Mouse (Mus musculus) ES-CJ7 (cell line): ENCODE data around the gene Rsad2.
"Not testable (repeated sequence)": the region's sequence is repeated elsewhere in the genome, so short reads cannot be mapped to it uniquely, and the experiment has no call there.

Experiments used
- DNase-seq: peaks from one replicate; pipeline ENCODE4 v3.0.0; 2011; ENCODE audit warnings: low read depth, low spot score

The Rsad2 gene

DNA sequence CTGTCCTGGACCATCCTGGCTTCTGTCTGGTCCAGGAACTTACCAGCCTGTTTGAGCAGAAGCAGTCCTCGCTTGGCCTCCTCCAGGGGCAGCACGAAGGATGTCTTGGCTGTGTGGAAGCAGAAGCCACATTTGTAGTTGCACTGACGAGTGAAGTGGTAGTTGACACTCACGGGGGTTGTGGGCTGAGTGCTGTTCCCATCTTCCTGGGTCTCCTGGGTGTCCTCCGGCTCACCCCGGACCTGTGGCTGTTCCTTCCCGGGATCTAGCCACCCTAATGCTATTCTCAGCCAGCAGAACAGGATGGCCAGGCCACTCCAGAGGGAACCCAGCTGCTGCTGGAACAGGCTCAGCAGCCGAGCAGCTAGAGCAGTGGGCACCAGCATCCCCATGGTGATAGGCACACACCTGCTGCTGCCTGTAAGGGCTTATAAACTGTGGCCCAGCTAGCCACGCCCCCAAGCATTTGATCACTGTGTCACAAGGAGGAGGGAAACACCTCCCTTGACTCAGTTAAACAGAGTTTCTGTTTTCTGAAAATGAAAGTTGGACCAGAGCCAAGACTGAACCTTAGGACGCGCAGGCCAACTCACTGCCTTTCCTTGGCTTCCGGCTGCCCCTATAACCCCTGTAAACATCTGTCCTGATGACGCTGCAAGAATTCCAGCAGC, at the start of gene Rsad2:
Gene Rsad2 (minus strand): TSS at position 425 of the 671 bp plus-strand sequence.
- DNase-seq: peak; percentile 3

DNA sequence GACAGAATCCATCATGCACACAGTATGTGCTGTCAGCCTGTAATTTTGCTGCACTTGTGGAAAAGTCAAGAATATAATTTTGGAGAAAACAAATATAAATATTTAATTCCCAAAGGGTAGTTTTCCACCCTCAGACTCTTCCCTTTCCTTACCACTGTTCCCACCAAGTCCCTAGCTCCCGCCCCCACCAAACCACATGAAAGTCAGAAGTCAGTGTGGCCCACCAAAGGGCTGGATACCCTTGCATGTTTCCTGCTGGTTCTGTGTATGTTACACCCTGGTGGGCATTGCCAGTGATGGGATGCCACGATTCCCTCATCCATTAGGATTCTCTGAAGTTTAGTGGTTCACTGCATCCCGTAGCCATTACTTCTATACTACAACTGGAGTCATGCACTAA, 44.8 kb upstream of the Rsad2 start:
- no peak for DNase-seq

DNA sequence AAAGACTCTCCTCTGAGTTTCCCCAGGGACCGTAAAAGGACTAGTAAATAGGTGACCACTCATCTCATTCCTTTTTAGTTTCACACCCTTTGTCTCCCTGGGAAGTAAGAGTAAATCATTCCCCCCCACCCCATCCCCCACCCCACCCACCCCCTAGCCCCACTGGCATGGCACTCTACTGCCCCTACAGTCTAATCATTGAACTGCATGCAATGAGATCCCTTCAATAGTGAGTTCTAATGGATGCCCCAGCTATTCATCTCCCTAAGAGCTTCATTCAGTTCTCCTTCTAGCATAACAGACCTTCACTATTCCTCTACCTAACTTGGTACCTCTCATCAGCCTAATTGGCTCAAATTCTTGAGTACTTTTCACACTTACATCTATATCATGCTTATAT, 33.7 kb upstream of the Rsad2 start:
- DNase-seq: peak; percentile 13

DNA sequence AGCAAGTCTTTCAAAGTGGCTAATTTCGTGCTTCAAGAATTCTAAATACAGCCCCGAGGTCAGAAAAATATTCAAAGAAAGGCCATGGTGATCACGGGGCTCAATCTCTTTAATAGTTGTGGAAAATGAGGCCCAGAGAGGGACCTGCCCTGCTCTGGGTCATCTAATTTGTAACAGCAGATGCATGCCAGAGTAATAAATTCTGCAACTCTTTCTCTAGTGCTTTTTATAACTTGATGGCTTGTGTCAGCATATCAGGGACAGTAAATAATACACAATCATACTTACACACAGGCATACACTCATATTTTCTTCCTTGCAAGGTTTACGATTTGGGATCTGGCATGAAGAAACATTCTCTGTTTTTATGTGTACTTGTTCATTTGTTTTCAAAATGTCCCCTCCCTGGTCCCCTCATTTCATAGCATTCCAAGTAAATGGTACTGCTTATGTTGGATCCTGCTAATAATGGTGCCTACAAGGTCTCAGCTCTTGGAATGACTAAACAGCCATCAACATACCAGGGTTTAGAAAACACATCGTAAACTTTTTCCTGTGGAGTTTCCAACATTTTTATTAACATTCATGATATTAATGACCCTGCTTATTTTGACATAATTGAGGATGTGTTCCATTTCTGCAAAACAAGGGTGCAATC, 32.5 kb upstream of the Rsad2 start:
- DNase-seq: no peak

DNA sequence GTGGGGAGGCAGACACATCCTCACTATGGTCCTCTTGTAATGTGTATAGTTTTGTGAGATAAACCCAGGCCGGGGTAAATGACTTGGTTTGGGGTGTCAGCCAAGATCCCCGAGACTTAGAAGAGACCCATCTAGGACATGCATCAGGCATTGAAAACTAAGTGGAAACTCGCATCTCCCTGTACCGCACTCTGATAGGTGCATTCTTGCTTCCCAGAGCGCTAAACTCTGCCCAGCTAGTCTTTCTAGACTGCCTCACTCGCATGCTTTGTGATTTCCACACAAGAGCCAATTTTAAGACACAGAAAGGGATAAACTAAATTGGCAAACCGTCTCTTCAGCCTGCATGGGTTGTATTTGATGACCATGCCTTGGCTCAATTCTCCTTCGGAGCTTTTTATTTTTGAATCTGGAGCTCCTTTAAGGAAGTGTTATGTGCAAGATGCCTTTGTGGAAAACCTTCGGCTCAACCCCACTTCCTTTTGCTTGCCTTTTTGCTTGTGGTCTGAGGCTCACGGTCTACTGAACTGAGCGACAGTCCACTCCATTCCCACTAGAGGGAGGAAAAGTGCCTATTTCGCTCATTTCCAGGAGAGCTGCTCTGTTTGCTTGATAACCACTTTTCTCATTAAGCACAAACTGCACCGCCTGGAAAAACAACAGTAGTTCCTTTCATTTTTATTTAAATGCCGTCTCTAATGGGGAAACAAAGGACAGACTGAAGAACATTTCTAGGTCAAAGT, 31.8 kb upstream of the Rsad2 start:
- DNase-seq: peak; percentile 49

DNA sequence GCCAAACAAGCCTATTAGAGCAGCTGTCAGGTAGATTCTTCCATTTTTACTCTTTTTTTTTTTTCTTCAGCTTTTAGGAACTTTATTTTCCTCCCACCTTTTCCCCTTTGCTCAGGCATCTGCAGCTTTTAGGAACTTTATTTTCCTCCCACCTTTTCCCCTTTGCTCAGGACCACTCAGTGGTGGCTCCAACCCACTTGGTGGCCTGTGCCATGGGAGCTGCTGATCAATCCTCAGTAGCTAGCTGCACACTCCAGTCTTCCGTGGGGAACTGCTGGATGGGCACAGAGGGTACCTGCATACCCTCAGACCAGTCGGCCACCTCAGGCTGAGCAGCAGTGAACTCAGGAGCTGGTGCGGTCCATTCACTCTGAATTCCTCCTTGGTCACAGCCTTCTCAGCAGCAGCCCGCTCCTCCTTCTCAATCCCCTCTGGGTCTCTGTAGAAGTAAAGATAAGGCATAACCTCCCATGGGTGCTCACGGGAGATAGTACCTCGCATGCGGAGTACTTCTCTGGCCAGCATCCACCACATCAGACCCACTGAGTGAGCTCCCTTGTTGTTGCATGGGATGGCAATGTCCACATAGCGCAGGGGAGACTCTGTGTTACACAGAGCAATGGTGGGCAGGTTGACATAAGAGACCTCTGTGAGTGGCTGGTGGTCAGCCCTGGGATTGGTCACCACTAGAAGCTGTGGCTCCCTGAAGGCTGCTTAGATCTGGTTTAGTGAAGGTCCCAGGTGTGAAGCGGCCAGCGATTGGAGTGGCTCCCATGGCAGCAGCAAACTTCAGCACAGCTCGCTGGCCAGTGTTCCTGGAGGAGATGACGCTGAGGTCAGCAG, 29.7 kb upstream of the Rsad2 start:
- not testable (repeated sequence) for DNase-seq

DNA sequence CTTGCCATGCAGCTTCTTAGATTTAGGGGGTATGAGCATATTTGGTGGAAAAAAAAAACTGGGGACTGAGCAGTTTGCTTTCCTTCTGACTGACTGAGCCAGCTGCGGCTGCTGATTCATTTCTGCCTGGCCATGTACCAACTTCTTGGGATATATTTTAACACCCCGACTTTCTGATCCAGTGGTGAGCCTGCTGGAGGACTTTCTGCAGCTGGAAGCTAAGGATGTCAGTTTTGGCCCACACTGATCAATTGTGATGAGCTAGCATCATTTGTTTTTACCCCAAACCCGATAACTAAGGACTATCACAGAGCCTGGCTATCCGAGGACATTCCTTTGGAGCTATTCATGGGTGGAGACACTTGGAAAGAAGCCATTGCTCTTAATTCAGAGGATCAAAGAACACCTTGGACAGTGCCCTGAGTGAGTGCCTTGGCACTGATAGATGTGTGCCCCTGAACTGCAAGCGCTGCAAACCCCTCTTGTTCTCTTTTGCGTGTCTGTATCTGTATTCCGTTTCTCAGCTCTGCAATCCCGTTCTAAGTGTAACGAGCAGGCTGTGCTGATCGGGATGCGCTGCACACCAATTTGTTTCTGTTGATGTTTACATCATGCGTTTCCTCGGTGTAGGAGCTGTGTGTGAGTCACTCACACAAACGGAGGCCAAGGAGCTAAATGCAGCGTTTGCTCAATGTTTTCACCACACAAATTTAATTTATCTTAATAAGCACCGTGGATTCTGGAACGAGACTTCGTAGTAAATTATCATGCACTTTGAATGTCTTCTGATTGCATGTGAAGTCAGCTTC, 22.1 kb upstream of the Rsad2 start:
- DNase-seq: no peak

DNA sequence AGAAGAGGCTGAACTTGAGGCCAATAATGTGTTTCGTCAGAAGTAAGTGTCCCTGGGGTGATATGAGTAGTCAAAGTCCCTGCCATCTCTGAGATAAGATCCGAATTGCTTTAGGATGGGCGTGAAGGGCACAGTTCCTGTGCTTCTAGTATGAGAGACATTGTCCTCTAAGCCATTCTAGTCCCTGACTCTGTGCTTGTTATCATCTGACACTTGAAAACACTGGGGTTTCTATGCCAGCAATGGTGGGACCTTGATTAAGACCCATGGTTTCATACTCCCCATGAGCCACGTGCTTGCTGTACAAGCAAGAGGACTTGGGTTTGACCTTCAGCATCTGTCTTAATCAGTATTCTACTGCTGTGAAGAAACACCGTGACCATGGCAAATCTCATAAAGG, 20.9 kb upstream of the Rsad2 start:
- DNase-seq: no peak

DNA sequence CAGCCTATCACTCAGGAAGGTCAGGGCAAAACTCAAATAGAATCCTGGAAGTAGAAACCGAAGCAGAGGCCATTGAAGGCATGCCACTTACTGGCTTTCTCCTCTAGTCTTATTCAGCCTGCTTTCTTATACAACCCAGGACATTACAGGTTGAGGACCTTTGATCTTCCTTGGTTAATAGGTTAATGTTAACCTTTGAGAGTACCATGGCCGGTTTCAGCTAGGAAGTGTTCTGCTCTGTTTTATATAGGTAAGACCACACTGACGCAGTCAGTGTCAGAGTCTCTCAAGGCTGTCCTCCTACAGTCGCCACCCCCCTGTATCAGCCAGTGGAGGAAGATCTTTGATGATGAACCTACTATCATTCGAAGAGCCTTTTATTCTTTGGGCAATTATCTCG, 17.5 kb upstream of the Rsad2 start:
- DNase-seq: no peak

DNA sequence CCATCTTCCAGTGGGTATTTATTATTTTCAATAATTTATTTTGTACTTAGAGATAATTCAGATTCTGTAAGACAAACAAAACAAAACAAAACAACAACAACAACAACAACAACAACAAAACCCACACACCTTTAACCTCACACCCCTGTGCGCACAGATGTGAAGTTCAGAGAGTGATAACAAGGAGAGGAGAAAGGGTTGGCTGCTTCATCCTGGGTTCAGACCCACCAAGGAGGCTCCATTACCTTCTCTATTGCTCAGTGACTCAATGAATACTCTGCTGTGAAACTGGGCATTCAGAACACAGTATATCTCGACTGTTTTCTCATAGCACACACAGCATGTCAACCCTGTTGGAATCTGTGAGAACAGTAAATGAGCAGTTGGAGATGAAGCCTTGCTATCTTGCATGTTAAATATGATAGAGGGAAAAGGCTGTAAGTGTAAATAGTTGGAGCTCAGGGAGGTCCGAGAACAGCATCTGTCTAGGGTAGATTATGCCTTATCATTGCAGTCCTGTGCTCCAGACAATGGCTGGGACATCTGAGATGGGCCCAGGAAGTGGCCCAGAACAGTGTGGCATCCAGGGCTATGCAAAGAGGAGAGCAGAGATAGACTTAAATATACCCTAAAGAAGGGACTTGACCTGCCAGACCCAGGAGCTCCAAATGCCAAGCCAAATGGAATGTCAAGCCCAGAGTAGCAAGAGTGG, 16.7 kb upstream of the Rsad2 start:
- no peak for DNase-seq

DNA sequence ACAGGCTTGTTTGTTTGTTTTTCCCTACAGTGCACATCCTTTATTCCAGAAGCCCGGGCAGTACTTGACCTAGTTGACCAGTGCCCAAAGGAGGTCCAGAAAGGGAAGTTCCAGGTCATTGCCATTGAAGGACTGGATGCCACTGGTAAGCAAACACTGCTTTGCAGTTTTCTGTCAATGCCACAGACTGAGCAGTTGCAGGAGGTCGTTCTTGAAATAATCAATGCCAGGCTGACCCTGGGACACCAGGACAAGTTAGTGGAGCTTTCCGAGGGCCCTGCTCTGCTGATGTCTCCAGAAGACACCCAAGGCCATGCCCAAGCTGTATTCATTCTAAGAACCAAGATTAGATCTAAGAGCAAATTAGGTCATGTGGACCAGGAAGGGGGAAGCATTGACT, 15.1 kb upstream of the Rsad2 start:
- no peak for DNase-seq

DNA sequence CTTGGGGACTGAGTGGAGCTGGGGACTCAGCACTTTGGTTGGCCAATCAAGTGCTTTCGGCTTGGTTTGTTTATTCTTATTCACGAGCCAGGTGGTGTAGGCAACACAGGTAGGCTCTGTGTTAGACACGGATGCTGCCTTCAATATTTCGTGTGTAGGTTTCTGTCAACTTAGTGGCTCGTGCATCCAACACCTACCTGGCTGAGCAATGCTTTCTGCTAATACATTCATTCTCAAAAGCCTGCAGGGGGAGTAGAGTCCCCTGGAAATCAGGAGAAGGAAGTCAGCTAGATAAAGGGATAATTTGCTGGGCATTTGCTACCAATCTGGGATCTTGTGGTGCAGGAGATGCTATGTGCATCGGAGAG, 13.8 kb upstream of the Rsad2 start:
- DNase-seq: peak; percentile 4

DNA sequence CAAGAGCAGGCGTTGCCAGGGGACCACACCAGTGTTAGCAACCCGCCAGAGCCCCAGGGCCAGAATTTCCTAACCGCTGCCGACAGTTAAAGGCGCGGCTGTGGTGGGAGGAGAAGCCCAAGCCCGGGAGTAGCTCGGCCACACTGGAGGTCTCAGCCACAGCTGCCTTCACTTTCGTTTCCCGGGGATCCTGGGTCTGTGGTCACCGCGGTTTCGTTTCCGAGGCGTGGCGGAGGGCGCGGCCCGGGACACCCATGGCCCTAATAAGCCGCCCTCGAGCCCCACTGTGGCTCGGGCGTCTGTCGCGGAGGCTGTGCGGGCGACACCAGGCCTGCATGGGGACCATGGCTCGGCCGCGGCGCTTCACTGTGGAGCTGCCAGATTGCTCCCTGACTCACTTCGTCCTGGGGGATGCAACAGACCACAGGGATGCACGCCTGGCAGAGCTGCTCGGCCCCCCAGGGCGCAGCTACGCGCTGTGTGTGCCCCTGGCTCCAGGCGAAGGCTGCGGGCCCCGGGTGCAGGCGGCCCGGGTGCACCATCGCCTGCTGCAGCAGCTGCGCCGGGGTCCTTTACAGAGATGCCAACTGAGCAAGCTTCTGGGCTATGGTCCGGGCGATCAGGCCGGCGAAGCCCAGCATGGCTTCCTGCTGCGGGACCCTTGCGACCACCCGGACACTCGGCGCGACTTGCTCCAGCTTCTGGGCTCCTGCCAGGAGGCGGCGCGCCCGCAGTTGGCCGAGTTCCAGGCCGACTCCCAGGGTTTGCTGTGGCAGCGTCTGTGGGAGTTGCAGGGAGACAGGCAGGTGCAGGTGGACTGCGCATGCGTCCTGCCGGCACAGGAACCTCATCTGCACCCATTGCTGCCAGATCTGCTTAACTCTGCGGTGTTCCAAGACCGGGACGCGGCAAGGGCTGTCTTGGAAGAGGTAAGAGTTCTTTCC, 13.1 kb upstream of the Rsad2 start, which contains the start of gene Cmpk2:
Gene Cmpk2 (plus strand): TSS at position 107 of the 944 bp plus-strand sequence.
- peak; percentile 83 for DNase-seq

DNA sequence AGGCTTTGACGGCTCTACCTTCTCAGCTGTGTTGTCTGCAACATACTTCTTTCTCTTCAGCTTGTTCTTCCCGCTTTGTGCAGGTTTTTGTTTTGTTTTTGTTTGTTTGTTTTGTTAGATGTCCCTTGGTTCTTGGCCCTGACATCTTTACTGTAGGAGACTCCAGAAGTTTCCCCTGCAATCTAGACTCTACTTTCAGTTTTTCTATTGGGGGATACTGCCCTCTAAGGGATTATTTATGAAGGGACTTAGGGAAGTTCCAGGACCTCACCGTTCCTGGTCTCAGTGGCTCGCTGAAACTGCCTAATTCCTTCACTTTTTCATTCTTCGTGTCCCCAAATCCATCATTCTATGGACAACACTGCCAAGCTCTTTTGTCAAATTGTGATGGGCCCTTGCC, 9.3 kb upstream of the Rsad2 start:
- no peak for DNase-seq

DNA sequence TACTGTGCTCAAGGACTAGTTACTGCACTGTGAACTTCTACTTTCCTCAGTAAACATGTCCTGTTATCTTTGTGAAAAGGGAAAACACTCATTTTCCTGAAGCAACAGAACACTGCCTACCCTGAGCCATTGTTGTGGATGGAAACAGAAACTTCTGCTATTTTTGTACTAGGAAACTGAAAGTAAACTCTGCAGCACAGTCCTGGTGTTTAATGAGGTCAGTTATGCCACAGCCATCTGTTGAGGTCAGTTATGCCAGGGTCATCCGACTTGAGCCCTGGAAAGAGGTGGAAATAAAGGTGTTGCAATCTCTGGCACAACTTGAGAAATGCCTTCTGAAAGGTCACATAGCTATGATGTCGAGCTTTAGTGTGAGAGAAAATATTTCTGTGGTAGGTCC, 3.8 kb upstream of the Rsad2 start:
- no peak for DNase-seq

DNA sequence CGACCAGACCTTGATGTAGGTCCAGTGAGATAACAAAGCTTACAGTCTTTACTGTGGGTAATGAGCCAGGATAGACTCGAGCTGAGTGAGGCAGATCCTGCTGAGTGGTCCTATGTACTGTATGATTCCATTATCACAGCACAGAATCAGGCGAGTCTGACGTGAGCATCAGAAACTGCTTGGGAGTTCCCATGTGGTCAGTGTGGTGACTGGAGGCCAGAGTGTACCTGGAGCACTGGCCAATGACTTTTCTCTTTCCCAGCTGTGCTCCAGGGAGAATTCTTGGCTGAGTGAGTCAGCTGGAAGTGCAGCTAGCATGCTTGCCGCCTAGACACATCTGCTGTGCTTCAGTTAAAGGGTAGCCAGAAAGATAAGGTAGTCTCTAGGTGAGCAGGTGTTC, 1.6 kb downstream of the Rsad2 start:
- no peak for DNase-seq

DNA sequence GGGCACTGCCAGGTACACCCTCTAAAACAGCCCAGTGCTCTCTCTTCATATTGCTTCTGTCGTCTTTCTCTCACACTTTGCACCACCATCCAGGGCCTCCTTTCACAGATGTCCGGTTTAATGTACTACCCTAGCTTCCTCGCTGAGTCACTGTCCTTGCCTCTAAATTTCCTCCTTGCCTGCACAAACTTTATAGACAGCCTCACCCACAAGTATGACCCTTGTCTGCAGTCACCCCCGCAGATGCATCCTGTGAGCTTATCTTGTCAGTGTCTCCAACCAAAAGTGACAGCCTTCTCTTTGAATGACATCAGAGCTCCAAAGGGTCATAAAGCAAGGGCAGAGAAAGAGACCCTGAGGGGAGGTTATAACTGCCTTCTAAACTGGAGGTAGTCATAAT, 3.3 kb downstream of the Rsad2 start:
- DNase-seq: no peak

DNA sequence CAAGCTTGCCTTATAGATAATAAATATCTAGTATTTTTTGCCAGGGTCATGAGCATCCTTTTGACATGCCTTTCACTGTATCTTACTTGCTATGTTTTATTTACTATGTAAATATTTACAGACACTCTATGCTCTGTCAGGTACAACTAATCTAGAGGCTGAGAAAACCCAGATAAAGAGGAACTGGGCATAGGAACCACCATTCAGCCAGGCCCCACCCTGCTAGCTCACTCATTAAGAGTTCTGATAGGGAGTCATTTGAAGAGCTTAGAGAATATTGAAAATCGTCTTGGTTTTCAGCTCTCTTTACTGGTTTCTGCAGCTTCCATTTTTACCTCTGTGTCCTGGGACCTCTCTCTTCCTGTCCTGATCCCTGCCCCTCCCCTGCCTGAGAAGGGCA, 5.1 kb downstream of the Rsad2 start:
- DNase-seq: no peak

DNA sequence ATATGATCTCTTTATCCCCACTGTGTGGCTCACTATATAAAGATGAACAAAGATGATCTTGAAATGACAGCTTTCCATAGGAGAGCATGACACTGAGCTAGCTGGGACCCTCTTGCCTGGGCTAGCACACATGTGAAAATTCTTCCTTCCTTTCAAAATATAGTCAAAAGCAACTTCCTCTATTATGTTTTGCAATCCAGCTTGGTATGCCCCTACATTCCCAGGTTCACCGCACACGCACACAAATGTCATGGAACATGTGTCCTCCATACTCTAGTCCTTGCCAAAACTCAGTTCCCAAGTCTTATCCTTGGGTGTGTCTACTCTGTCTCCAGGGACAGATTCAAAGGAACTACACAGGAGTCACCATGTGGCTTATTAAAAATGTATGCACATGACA, 6.8 kb downstream of the Rsad2 start:
- DNase-seq: no peak
